Mouse (Mus musculus): ENCODE data around the gene Olfr175-ps1. TPM values are rescaled to one million over a fixed set of nuclear protein-coding genes. Genes with fewer than 3 reads are reported as not detected.

The Olfr175-ps1 gene
- polyA plus RNA-seq (2015; fragmentation: Nextera tagmentation; extraction: Ambion mirVana) = not detected in 2 replicates

DNA sequence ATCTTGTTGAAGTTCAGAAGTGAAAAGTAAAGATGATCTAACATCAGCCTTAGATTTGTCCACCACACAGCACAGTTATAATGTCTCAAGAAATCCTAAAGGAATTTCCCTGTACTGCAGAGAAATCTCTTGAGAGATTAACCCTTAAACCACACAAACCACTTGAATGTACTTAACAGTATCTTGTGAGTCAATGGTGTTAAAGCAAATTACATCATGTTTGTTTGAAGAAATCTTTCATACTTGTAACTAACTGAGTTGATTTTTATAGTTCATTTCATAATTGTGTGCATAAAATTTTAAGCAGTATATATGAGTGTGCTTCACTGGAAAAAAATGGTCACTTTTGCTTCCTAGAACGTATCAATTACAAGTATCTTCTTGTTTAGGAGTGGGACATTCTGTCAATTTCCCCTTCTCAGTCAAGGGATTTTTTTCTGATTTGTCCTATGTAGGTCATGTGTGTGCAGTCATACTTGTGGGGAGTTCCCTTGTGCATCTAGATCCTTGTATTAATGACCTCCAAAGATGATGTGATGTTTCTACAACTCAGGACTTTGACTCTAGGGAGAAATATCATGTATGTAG lies at the start of gene Olfr175-ps1:
Olfr175-ps1 (minus strand) TSS at position 51 of the 588 bp plus-strand sequence.

DNA sequence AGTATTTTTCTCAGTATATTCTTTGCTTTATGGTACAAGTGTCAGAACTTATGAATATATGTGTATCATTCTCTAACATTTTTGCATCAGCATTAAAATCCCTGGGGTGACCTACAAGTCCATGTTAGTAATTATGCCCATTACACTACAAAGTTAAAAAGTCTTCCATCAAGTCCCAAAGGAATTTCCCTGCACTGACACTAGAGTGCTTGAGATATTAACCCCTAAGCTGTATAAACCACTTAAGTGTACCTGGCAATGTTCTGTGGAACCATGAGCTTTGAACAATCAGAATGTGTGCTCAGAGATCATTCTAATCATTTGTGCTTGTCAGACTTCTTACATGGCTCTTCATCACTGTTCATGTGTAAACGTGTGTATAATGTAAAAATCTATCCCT lies 48.1 kb upstream of the Olfr175-ps1 start, which contains the start of gene Olfr177:
Olfr177 (minus strand) TSS at position 101 of the 400 bp plus-strand sequence.

GRCm38 (mm10) chr16:58800168-58800567 lies 26.4 kb downstream of the Olfr175-ps1 start, which contains the start of gene Olfr173:
Gene Olfr173 (minus strand): TSS chr16:58800268.

Other genes with a start within 250 kb of the Olfr175-ps1 start
- gene Gm813, start 209.8 kb downstream of the Olfr175-ps1 start, polyA plus RNA-seq (2015; fragmentation: Nextera tagmentation; extraction: Ambion mirVana) = not detected in 2 replicates
- gene E330017A01Rik, start 188.0 kb downstream of the Olfr175-ps1 start, polyA plus RNA-seq (2015; fragmentation: Nextera tagmentation; extraction: Ambion mirVana) = not detected in 2 replicates
- 18.3 and 32.6 TPM in 2 replicates for gene Cpox, start 156.5 kb downstream of the Olfr175-ps1 start, polyA plus RNA-seq (2015; fragmentation: Nextera tagmentation; extraction: Ambion mirVana)
- 0.19 TPM in 1 of 2 replicates, not detected in the other for gene Gpr15, start 107.7 kb downstream of the Olfr175-ps1 start, polyA plus RNA-seq (2015; fragmentation: Nextera tagmentation; extraction: Ambion mirVana)
- gene Cldnd1, start 98.9 kb downstream of the Olfr175-ps1 start, polyA plus RNA-seq (2015; fragmentation: Nextera tagmentation; extraction: Ambion mirVana) = 73.6 and 77.7 TPM in 2 replicates
- gene Olfr172, start 63.6 kb downstream of the Olfr175-ps1 start, polyA plus RNA-seq (2015; fragmentation: Nextera tagmentation; extraction: Ambion mirVana) = not detected in 2 replicates
- gene Olfr173, start 26.5 kb downstream of the Olfr175-ps1 start, polyA plus RNA-seq (2015; fragmentation: Nextera tagmentation; extraction: Ambion mirVana) = not detected in 2 replicates
- not detected in 2 replicates for gene Olfr177, start 48.0 kb upstream of the Olfr175-ps1 start, polyA plus RNA-seq (2015; fragmentation: Nextera tagmentation; extraction: Ambion mirVana)
- not detected in 2 replicates for gene Olfr178, start 65.3 kb upstream of the Olfr175-ps1 start, polyA plus RNA-seq (2015; fragmentation: Nextera tagmentation; extraction: Ambion mirVana)
- not detected in 2 replicates for gene Olfr181, start 102.0 kb upstream of the Olfr175-ps1 start, polyA plus RNA-seq (2015; fragmentation: Nextera tagmentation; extraction: Ambion mirVana)
- not detected in 2 replicates for gene Olfr180, start 102.6 kb upstream of the Olfr175-ps1 start, polyA plus RNA-seq (2015; fragmentation: Nextera tagmentation; extraction: Ambion mirVana)
- not detected in 2 replicates for gene Olfr183, start 168.6 kb upstream of the Olfr175-ps1 start, polyA plus RNA-seq (2015; fragmentation: Nextera tagmentation; extraction: Ambion mirVana)
- not detected in 2 replicates for gene Olfr186, start 203.5 kb upstream of the Olfr175-ps1 start, polyA plus RNA-seq (2015; fragmentation: Nextera tagmentation; extraction: Ambion mirVana)
- gene Olfr187, start 213.0 kb upstream of the Olfr175-ps1 start, polyA plus RNA-seq (2015; fragmentation: Nextera tagmentation; extraction: Ambion mirVana) = not detected in 2 replicates